Mouse (Mus musculus) mature B cell (primary cell): ENCODE data around the gene Scfd2.

ENCODE experiments used
- in situ Hi-C: fragments of 300-500 bp; cut with MboI; formaldehyde crosslinking; loops from 2 replicates; pipeline ENCODE4 v1.14.3; 2019

Gene Scfd2

DNA sequence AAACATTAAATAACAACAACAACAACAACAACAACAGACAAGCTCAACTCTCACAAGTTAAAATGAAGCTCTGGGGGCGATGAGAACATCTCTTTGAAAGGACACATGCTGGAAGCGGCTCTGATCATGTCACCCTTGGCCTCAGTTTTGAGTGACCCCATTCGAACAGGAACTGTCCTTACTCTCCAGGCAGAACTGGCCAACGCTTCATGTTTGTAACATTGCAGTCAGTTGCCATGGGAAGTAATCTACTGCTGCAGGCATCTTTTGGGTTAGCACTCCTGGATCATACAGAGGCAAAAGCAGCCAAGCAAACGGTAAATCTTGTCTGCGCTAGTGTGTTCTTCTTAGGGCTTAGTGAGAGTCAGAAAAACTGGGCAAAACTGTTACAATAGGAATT is 219.7 kb downstream of the Scfd2 start:
- in situ Hi-C loops, result no loop called here

DNA sequence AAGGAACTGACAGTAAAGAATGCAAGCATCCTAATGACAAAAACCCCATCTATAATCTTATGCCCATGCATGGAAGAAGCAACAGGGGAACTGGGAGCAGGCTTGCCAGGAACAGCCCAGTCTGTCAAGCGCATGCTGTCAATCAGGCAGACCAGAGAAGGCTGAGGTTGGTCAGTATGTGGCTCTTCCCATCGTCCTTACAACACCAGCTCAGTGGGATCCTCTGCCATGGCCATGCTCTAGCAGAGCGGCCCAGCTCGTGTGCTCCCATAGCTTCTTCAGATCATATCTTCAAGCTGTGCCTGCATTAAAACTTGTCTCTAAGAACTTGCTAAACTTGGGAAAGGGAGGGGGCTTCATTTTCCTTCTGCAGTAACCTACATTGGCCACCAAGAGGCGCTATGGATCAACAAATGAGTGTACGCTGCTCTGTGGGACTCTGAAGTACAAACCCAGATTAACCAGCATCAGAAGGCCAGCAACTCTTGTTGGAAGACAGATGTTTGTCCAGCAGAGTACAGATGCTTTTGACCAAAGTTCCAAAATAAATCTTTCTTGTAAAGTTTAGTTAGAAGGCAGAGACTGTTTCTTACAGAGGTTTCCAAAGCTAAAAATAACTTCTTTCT is 220.2 kb downstream of the Scfd2 start:
- in situ Hi-C loops, result no loop called here

DNA sequence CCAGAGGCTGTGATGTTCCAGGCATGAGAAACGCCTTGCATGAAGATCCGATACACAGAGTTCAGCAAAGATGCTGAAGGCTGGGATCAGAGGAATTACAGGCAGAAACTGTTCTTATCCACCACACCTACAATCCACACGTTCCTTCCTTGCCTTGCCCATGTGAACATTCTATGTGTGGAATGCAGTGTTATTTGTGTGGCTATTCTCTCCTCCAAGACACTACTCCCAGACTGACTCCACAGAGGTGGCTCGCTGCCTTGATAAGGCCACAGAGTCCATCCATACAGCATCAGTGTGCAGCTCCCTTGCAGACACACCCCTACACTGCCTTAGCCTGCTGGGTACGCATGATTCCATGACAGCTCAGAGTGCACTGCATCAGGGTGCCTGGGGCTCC is 221.5 kb downstream of the Scfd2 start:
- in situ Hi-C loops, result no loop called here

DNA sequence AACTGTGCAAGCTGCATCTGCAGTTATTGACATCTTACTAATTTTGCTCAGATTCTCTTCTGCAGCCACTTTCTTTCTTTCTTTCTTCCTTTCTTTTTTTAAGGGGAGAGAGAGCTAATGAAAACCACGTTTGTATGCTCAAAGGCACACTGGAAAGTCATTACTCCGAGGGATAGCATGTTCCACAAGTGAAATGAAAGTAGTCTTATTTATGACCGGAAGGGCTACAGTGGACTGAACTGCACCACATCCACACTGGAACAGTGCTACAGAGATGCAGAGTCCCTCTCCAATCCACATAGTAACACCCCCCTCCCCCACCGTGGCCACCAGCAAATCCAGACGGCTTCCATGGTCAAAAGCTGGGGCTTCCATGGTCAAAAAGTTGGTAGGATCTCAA is 224.3 kb downstream of the Scfd2 start:
- in situ Hi-C loops, result no loop called here

DNA sequence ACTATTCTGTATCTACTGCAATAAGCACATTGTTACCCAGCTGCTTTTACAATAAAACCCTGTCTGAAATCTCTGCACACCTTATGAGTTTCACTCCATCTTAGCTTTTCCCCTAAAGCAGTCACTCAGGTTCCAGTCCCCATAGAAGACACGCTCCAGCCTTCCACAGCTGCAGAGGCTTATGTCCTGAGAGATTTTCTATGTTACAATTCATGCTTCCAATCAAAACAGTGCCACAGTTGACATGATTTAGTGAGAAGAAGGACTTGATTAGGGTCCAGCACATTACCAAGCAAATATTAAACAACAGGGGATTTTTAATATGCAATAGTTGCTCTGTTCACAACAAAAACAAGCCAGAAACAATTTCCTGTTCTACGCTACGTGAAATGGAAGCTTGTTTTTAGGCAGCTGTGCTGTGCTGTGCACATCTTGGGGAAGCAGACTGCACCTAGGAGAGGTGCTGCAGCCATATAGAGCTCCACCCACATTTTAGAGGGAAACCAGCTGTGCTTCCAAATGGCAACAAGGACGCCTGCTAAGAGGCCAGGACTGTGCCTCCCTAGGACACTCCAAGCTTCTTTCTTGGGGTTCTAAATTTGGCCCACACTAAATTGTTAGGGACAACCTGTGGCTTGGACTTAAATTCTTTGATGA is 225.9 kb downstream of the Scfd2 start:
- in situ Hi-C loops, result no loop called here

DNA sequence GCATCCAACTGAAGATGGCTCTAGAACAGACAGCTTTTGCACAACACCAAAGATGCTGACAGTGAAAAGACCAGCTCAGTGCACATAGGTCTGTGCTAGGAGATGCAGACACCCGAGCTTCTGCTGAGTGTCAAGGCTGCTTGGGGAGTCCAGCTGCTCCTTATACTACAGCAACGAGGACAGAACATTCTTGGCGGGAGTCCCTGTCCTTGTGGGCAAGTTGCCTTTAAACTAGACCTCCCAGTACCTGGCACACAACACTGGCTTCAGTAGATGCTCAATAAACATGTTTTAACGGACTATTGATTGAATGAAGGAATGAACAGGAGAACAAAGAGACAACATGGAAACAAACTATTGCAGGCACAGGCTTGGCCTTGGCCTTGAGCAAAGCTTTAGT is 226.8 kb downstream of the Scfd2 start:
- in situ Hi-C loops, result no loop called here

DNA sequence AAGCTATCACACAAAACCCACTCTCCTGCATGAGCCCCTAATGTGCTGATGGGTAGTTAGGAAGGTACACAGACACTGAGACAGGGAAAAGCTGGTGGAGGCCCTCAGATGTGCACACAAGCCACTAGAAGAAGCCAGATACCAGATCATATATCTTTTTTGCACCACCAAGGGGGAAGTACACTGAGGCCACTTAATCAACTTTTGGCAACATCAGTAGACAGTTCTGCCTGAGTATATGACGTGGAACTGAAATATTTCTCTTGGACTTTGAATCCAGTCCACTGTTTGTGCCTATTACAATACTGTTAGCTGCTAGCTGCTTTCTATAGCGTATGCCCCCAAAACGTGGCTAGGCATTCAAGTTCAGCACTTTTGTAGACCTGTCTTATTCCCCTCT is 229.2 kb downstream of the Scfd2 start:
- in situ Hi-C loops, result no loop called here

DNA sequence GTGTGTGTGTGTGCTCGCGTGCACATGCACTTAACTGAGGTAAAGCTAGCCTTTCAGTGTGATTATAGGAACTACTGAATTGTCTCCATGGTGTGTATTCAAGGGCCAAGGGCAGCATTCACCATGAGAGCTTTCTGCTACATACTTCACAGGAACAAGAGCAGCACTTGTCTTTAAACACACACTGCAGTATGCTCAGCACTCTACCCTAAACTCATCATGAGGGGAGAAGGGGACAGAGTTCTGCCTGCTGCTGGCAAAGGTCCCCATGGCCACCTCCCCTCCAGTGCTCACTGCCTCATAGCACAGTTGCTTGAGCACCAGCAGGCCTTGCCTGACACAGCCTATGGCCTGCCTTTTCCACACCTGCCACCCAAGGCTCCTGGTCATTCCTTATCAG is 230.1 kb downstream of the Scfd2 start:
- in situ Hi-C loops, result no loop called here

DNA sequence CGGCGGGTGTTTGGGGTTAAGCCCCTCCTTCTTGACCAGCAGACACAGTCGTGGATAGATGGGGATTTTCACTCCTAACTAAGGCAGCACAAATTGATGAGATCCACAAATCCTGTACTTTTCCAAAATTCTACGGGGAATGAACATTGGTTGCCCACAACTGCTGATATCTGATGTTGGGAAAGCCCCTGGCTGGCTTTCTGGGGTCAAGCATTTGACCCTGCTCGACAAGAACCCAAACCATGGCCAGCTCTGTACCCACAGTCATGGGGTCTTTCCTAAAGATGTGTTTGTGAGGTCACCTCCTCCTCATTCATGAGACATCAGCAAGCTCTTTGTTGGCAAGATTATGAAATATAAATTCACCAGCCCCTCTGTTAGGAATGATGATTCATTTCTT is 230.6 kb downstream of the Scfd2 start:
- in situ Hi-C loops, result no loop called here

DNA sequence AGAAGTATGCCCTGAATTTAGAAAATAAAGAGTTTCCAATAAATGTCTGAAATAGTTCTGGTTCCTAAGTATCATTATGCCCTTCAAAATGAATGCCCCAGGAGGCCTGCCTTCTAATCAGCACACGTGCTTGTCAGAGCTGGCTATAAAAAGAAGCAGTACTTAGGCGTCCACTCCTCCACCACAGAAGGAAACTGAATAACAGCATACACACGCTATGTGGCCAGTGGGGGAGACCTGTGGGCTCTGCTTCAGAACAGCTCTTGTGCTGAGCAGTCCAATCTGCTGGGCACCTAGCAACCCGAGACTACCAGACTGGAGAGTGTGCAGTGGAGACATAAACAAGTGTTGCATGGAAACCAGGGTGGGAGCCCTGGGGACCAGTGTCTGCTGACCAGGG is 231.4 kb downstream of the Scfd2 start:
- in situ Hi-C loops, result no loop called here

DNA sequence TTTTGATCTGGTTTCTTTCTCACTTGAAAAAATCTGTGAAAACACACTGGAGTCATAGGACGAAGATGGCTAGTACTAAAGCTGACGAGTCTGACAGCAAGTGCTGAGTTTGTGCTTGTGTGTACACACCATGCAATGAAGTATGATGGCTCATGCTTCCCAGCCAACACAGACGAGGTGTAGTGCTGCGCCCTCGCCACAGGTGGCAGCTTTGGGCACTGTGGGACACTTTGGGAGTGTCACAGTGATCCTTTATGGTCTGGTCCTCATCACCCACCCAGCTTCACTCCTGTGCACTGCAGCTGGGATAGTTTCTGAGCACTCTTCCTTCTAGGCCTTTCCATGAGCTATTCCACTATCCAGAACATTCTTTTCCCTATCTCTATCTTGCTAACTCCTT is 234.4 kb downstream of the Scfd2 start:
- in situ Hi-C loops, result no loop called here

DNA sequence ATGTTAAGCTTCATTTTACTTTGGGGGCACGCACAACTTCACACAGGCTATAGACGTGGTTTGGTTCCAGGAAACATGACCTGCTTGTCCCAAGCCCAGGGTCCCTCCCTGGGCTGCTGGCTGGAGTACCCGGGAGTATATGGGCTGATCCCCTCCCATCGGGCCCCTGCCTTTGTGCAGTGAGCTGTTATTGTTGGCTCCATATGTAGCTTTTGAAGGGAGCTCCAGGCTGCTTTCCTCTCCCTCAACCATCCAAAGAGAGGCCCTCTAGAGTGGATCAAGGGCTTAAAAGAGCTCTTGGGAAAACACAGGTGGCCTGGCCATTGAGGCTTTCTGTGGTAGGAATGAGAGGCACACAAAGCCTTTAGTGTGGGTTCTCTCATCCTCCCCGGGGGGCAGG is 235.5 kb downstream of the Scfd2 start:
- in situ Hi-C loops, result no loop called here

DNA sequence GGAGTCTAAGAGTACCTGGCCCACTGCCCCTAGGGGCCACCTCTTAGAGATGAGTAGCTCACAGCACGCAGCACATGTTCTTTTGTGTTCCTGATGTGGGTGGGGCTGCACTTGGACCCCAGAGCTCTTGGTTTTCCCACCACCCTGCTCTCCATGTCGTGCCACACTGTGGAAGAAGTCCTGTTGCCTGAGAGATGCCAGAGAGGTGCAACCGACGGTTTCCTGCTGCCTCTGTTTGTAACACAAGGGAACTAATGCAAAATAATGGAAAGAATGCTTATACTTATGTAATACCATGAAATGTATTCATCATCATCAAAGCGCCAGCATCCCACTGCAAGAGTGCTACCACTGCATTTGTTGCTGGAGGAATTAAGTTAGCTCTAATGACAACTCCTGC is 238.0 kb downstream of the Scfd2 start:
- in situ Hi-C loops, result no loop called here

DNA sequence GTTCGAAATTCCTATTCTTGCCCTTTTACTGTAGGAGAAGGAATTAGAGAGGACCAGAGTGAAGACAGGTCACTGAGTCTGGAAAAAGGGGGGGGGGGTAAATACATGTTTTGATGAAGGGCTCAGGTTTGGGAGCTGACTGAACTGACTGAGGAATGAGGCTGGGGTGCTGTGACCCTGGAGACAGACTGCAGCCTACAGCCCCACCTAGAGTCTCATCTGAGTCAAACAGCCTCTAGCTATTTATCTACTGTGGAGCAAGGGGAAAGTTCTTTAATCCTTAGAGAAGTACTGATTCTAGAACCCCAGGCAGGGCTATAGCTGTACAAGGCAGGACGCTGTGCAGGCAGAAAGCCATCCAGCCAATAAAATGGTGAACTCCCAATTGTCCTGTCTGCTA is 239.5 kb downstream of the Scfd2 start:
- in situ Hi-C loops, result no loop called here

DNA sequence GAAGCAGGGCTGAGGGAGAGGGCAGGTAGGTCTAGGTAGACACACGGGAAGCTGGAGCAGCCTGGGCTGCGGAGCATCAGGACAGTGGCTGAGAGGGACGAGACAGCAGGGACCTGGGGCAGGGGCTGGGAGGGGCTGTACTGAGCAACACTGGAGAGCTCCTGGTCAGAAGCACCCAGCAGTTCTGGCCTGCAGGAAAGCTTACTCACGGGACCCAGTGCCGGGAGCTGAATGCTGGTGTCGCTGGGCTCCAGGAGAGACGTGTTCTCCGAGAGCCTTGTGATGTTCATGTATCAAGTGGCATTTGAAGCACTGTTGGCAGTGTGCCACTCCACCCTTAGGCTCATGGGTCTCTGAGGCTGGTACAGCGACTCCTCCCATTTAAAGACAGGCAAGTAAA is 240.0 kb downstream of the Scfd2 start:
- in situ Hi-C loops, result no loop called here

DNA sequence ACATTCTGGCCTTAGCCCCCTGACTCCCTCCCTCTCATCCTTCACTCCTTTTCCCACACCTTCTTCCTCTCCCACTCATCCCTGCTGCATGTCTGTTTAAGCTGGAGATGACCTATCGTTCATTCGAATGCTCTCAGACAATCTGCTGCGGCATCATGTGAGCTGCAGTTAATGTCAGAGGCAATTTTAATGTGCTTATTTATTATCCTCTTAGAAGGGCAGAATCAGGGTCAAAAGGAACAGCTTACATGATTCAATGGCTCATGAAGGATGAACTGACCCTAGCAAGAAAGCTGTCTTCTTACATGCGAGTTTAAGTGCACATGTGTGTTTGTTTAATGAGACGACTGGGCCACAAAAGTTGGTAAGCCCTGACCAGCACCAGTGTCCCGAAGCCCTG is 241.6 kb downstream of the Scfd2 start:
- in situ Hi-C loops, result no loop called here

DNA sequence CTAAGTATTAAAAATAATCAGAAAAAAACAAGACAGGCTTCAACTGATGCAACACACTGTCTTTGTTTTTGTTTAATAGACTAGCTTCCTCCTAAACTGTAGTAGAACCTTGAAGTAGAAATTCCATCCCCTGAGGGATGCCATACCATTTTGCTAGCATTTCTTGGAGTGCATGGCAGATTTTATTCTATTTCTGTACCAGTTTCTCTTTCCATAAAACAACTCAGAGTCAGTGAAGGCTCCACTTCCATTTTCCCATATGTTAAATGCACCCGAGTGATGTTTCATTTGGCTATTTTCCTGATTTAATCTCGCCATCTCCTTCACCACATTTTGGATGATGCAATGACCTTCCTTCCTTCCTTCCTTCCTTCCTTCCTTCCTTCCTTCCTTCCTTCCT is 243.4 kb downstream of the Scfd2 start:
- in situ Hi-C loops, result no loop called here

DNA sequence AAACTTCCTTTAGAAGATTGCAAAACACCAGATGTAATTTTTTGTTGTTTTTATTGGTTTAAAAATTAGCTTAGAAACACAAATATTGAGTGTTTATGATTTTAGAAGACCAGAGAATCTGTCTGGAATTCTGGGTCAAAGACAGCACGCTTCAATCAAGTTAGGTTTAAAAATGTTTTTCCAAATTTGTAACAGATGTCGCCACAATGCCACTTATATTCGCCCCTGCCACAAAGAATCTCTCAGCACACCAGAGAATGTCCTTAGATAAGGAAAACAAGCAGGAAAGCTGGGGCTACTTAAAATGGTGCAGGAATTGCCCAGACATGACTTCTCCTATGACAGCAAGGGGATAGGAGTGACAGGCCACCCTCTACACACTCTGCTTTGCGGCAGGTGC is 245.3 kb downstream of the Scfd2 start:
- in situ Hi-C loops, result no loop called here

DNA sequence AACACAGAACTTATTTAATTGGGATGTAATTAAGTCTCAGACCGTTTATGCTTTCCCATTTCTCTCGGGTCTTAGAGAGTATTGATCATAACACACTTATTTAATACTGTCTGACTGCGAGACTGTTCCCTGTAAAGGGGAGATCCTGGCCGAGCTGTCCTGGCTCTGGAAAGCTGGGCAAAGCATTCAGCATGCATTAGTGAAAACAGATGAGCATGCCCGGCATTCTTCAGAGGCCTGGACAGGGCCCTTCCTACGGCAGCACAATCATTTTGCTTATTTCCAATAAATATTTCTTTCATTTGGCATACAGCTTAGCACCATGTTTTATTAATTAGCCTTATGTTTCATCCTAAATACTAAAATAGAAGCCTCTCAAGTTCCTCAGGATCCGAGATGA is 245.8 kb downstream of the Scfd2 start:
- in situ Hi-C loops, result no loop called here

DNA sequence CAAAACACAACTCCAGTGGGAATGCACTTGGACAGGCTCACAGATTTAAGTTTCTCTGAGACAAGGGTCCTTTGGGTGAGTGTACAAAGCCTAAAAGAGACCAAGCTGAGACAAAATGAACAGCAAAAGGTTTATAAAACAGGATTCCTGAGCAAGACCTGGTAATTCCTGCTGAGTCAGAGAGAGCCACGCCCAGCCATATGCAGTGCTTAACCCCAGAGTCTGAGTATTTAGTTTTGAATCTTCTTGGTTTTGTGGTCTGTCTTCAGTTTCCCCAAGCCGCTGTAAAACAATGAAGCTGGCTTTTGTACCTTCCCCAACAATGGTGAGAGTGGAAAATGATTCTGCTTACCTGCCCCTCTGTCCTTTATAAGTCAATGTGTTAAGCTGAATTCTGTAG is 246.3 kb downstream of the Scfd2 start:
- in situ Hi-C loops, result no loop called here

DNA sequence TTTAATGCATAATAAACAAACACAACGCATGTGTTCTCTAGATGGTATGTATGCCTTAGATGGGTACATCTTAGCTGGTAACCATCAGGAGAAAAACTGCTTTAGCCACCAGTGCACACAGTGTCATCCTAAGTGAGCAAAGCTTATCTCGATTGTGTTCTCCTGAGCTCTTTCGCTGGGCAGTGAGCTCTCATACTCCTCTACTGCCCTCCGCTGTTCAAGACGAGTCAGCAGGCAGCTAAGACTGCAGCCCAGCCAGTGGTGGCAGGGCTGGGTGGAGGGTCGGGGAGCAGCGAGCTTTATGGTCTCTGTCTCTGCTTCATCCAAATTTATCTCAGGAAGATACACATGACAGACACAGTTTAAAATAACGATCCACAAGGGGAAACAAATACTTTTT is 248.0 kb downstream of the Scfd2 start:
- in situ Hi-C loops, result no loop called here

DNA sequence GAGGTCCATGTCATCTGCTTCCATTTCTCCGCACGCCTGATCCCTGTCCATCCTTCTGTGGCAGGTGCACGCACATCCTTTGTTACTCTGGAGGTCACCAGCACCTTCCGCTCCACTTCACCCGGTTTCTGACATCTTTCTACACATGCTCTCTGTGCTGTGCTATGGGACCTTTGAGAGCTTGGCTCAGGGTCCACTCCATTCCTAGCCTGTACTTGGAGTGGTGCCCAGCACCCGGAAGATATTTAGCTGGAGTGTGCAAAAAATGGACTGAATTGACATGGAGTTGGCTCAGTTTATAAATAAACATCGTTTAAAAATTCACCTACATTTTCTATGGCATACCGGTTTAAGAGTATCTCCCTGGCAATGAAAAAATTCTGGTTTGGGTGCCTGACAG is 250.1 kb downstream of the Scfd2 start:
- in situ Hi-C loops, result no loop called here

DNA sequence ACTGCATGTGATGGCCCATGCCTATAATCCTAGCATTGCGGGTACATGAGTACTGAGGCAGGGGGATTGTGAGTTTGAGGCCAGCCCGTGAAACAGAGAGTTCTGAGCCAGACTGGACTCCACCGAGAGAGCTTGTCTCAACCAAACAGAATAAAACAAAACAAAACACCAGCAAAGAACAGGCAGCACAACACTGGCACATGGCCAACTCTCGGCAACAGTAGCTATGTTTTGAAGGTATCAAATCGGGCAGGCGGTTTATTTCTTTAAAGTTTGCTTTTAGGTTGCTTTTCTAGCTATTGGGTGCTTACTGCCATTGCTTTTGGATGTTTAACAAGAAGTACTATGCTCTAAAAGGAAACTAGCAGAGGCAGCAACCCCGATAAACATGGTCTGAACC is 251.9 kb downstream of the Scfd2 start:
- in situ Hi-C loops, result no loop called here

DNA sequence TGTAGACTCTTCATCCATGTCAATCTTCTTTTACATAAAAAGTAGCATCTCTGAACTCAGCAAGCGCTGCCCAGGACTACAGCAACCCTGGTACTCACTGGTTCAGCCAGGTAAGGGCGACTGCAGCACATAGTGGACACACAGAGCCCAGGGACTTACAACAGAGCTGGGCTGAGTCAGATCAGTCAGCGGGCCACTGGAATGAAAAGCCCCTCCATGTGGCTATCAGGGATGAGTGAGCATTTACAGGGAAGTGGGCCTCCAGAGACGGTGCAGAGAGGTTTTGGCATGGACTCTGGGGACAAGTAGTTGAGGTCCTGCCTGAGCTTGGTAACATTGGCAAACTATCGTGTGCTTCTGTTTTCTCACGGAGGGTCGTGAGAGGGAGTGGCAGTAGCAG is 253.1 kb downstream of the Scfd2 start:
- in situ Hi-C loops, result no loop called here
